Mouse (Mus musculus): ENCODE measurements around the gene Tbc1d7. TPM values are rescaled to one million over a fixed set of nuclear protein-coding genes. Genes with fewer than 3 reads are reported as not detected.

Gene Tbc1d7
- total and polyA plus RNA-seq, 2 experiments from 2014 or later, result 30.8 to 85.9 TPM

DNA sequence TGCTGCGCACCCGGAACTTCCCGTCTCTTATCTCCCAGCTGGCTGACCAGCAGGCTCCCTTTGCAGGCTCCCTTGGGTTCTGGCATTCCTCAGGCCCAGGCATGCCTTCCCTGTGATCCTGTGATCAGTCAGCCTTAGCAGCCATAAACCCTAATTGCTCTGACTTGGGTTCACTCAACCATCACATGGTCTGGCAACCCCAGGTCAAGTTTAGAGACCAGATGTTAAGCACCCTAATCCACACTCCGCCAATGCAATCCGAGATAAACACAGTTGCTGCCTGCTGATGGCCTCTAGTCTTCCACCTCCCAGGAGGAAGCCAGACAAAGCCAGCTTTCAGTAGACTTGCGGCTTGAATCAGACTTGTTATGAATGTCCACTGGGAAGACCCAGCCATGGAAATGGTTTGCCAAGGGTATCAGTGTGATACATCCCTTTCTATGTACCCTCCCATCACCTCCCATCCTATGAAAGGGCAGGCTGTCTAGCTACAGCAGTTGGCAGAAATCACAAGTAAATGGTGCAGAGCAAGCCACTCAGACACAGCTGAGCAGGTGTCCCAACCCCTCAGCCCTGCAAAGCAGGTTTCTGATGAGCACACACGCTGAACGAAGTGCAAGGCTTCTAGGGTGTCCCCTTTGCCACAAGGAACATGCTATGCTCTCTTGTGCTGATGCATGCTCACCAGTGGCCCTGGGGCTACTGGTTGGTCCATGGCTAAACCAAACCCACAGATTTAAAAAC lies 24.6 kb downstream of the Tbc1d7 start:
- no peak overlapping the region for H3K4me2 ChIP-seq (ENCODE audit: low read depth, low read length, poor library complexity, severe bottlenecking)
- H3K4me3 ChIP-seq (ENCODE audit: low read depth, low read length), result no peak overlapping the region
- DNase-seq (ENCODE audit: low spot score) (no peak), ATAC-seq (ENCODE audit: low FRiP score) (no peak)
- TF ChIP-seq CTCF (IDR thresholded peaks at IDR 0.05), result no peak
- 67% methylated on average over 8 of the region's 8 CpGs for WGBS
- no peak overlapping the region for H3K27ac ChIP-seq (ENCODE audit: low read depth, low read length)
- no peaks in the 10 kb centered on the region for H3K4me1 ChIP-seq (ENCODE audit: insufficient read depth, low read length)
- H3K36me3 ChIP-seq (ENCODE audit: insufficient read depth, low read length), result peaks cover 12% of the 10 kb centered on the region
- no peaks in the 10 kb centered on the region for H3K9me3 ChIP-seq (ENCODE audit: low read length)
- no peaks in the 10 kb centered on the region for H3K27me3 ChIP-seq (ENCODE audit: insufficient read depth, low read length)
- H3K9ac ChIP-seq (replicated peaks; ENCODE audit: low read length, poor library complexity, severe bottlenecking), result no peak overlapping the region

DNA sequence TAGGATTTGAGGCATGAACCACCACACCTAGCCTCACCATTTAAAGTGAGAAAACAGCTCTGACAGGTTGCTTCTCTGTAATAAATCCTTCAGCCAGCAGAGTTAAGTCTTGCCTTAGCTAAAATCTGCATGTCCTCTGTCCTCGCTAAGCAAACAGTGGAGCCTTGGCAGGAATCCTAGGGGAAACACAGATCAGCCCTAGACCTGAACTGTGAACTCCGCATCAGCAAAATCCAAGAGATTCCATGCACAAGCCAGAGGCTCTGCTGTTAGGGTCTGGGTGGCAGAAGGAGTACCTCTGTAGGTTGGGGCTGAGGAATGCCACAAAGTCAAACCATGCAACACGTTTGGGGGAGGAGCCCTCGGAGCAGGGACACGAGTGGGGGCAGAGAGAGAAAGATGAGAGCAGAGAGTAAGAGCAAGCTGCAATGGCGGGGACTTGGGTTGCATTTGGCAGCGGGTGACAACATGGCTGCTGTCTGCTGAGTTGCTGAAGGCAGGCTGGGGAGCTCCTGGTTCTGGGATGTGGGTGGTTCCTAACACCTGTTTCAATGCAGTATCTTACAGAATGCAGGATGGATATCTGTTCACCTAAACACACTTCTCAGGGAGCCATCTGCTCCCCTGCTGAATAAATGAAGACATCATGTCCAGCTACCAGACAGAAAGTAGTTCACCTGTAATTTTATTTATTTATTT lies 26.4 kb downstream of the Tbc1d7 start:
- DNase-seq (ENCODE audit: low spot score) (no peak), ATAC-seq (ENCODE audit: low FRiP score) (no peak)
- no peak for TF ChIP-seq CTCF (IDR thresholded peaks at IDR 0.05)
- 0 out of 2 replicates have a peak, but pooled peaks cover 2% of the 10 kb centered on the region for H3K36me3 ChIP-seq (ENCODE audit: insufficient read depth, low read length)
- no peaks in the 10 kb centered on the region for H3K9me3 ChIP-seq (ENCODE audit: low read length)
- no peak overlapping the region for H3K4me2 ChIP-seq (ENCODE audit: low read depth, low read length, poor library complexity, severe bottlenecking)
- H3K27ac ChIP-seq (ENCODE audit: low read depth, low read length), result no peak overlapping the region
- no peak overlapping the region for H3K4me3 ChIP-seq (ENCODE audit: low read depth, low read length)
- H3K4me1 ChIP-seq (ENCODE audit: insufficient read depth, low read length), result no peaks in the 10 kb centered on the region
- H3K9ac ChIP-seq (replicated peaks; ENCODE audit: low read length, poor library complexity, severe bottlenecking), result no peak overlapping the region
- H3K27me3 ChIP-seq (ENCODE audit: insufficient read depth, low read length), result no peaks in the 10 kb centered on the region
- 82% methylated on average over 7 of the region's 7 CpGs for WGBS

GRCm38 (mm10) chr13:43134468-43134867 lies 36.8 kb downstream of the Tbc1d7 start:
- Histone ChIP-seq H3K27me3 (ENCODE audit: insufficient read depth, low read length) (no peaks in the 10 kb centered on the region), H3K9me3 (ENCODE audit: low read length) (no peaks in the 10 kb centered on the region), H3K36me3 (ENCODE audit: insufficient read depth, low read length) (peaks cover 23% of the 10 kb centered on the region), H3K4me3 (ENCODE audit: low read depth, low read length) (no peak overlapping the region), H3K9ac (replicated peaks; ENCODE audit: low read length, poor library complexity, severe bottlenecking) (no peak overlapping the region), H3K4me2 (ENCODE audit: low read depth, low read length, poor library complexity, severe bottlenecking) (no peak overlapping the region), H3K27ac (ENCODE audit: low read depth, low read length) (no peak overlapping the region), H3K4me1 (ENCODE audit: insufficient read depth, low read length) (no peaks in the 10 kb centered on the region)
- WGBS, result 67% methylated on average over 4 of the region's 4 CpGs
- ATAC-seq (ENCODE audit: low FRiP score) (no peak), DNase-seq (ENCODE audit: low spot score) (peak; percentile 35)
- TF ChIP-seq CTCF (IDR thresholded peaks at IDR 0.05), result no peak

- Histone ChIP-seq H3K9ac (replicated peaks; ENCODE audit: low read length, poor library complexity, severe bottlenecking) (no peak overlapping the region), H3K27me3 (ENCODE audit: insufficient read depth, low read length) (no peaks in the 10 kb centered on the region), H3K27ac (ENCODE audit: low read depth, low read length) (no peak overlapping the region), H3K4me3 (ENCODE audit: low read depth, low read length) (no peak overlapping the region), H3K4me2 (ENCODE audit: low read depth, low read length, poor library complexity, severe bottlenecking) (no peak overlapping the region), H3K9me3 (ENCODE audit: low read length) (no peaks in the 10 kb centered on the region), H3K36me3 (ENCODE audit: insufficient read depth, low read length) (peaks cover 23% of the 10 kb centered on the region), H3K4me1 (ENCODE audit: insufficient read depth, low read length) (no peaks in the 10 kb centered on the region)
- WGBS, result 77% methylated on average over 7 of the region's 7 CpGs
- no peak for TF ChIP-seq CTCF (IDR thresholded peaks at IDR 0.05)
- no peak for ATAC-seq (ENCODE audit: low FRiP score)
- DNase-seq (ENCODE audit: low spot score), result no peak
Observed at GRCm38 (mm10) chr13:43133400-43133799, 37.9 kb downstream of the Tbc1d7 start.

- Histone ChIP-seq H3K4me1 (ENCODE audit: insufficient read depth, low read length) (no peaks in the 10 kb centered on the region), H3K4me2 (ENCODE audit: low read depth, low read length, poor library complexity, severe bottlenecking) (no peak overlapping the region), H3K36me3 (ENCODE audit: insufficient read depth, low read length) (peaks cover 23% of the 10 kb centered on the region), H3K9ac (replicated peaks; ENCODE audit: low read length, poor library complexity, severe bottlenecking) (no peak overlapping the region), H3K4me3 (ENCODE audit: low read depth, low read length) (no peak overlapping the region), H3K9me3 (ENCODE audit: low read length) (no peaks in the 10 kb centered on the region), H3K27ac (ENCODE audit: low read depth, low read length) (no peak overlapping the region), H3K27me3 (ENCODE audit: insufficient read depth, low read length) (no peaks in the 10 kb centered on the region)
- no peak for TF ChIP-seq CTCF (IDR thresholded peaks at IDR 0.05)
- WGBS, result 71% methylated on average over 9 of the region's 9 CpGs
- DNase-seq (ENCODE audit: low spot score) (no peak), ATAC-seq (ENCODE audit: low FRiP score) (no peak)
Observed at GRCm38 (mm10) chr13:43132859-43133258, 38.4 kb downstream of the Tbc1d7 start.

- Histone ChIP-seq H3K4me1 (ENCODE audit: insufficient read depth, low read length) (no peaks in the 10 kb centered on the region), H3K9me3 (ENCODE audit: low read length) (no peaks in the 10 kb centered on the region), H3K9ac (replicated peaks; ENCODE audit: low read length, poor library complexity, severe bottlenecking) (no peak overlapping the region), H3K27me3 (ENCODE audit: insufficient read depth, low read length) (no peaks in the 10 kb centered on the region), H3K36me3 (ENCODE audit: insufficient read depth, low read length) (peaks cover 19% of the 10 kb centered on the region), H3K27ac (ENCODE audit: low read depth, low read length) (0 out of 2 replicates have a peak overlapping the region, but pooled peaks have one; percentile 6), H3K4me3 (ENCODE audit: low read depth, low read length) (no peak overlapping the region), H3K4me2 (ENCODE audit: low read depth, low read length, poor library complexity, severe bottlenecking) (no peak overlapping the region)
- ATAC-seq (ENCODE audit: low FRiP score) (no peak), DNase-seq (ENCODE audit: low spot score) (peak; percentile 31)
- WGBS, result 74% methylated on average over 10 of the region's 10 CpGs
- no peak for TF ChIP-seq CTCF (IDR thresholded peaks at IDR 0.05)
Observed at GRCm38 (mm10) chr13:43131741-43132191, 39.5 kb downstream of the Tbc1d7 start.
